Mouse (Mus musculus) cerebellum, postnatal 14 days (tissue): ENCODE results near the gene Col6a5.

Experiments
- DNase-seq, 2 experiments: peaks; one replicate each; pipeline ENCODE4 v3.0.0; 2021; ENCODE audit warnings: mixed read lengths in 2 of 2

Gene Col6a5

DNA sequence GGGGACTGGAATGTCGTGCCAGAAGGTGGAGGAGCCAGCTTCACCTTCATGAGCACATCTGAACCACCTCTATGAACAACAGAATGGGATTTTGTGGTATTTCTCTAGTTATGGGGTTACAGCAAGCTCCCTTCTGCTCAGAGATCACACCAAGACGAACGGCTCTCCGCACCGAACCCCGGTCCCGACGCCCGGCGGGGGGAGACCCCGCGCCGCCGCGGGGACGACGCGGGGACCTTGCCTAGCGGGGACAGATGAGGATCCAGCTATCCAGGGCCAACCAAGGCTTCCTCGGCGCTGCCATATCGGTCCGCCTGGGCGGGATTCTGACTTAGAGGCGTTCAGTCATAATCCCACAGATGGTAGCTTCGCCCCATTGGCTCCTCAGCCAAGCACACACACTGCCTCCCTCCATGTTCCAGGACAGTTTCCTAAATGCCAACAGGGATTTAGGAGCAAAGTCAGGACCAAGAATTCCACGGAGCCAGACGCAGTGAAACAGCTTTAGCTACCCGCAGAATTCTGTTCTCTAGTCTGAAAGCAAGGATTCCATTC lies 141.2 kb downstream of the Col6a5 start:
- peak in 1 of 2 experiments; percentile 13 for DNase-seq

DNA sequence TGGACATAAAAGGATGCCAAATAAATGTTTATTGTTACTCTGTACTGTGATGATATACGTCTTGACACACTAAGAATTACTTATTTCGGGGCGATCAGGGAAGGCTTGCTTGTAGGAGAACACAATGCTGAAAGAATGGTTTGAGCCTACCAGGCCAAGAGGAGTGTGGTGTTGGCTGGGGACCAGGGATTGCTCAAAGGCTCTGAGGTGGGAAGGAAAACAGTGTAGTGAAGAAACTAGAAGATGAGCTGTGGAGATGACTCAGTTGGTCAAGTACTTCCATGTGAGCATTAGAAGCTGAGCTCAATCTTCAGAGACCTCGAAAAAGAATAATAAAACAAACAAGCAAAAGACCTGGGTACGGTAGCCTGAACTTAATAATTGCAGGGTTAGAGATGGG lies 146.0 kb downstream of the Col6a5 start:
- DNase-seq: no peak

DNA sequence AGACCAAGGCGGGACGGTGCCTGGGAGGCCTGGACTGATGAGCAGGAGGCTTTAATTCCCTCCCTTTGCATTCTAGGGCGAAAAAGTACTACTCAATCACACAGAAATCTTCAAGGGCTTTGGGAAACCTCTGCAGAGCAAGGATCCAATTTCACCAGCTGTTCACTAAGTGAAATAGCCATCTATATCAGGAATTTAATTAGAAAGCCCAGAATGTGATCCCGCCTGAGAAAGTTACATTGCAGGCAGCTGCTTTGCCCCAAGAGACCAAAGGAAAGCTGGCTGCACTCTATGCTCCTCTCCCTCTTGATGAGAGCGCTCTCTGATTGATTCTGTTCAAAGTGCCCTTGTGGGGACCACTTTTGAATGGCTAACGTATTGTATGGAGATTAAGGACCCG lies 149.0 kb downstream of the Col6a5 start:
- DNase-seq: no peak

DNA sequence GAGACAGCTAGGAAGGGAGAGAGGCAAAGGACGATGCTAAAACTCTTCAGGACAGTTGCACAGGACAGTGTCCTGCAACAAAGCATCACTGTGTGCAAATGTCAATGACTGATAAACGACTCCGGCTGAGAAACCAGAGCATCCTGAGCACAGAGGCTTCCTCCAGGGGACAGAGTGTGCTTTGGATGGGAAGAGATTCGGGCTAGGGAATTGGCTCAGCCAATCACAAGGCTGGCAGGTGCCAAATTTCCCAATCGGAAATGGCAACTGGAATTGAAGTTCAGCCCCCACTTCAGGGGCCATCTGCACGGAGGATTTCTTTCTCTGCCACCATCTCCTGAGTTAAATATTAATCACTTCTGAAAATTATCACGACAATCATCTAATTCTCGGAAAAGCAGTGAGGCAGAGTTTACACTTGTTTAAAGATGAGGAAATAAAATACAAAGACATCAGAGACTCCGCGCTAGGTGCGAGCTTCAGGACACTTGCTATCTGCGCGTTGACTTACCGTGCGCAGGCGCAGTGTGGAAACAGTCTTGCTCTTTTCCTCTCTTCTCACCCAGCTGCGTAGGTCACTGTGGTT lies 151.4 kb downstream of the Col6a5 start:
- no peak for DNase-seq
